Mouse (Mus musculus): ENCODE data around the gene Hectd3. TPM values are rescaled to one million over a fixed set of nuclear protein-coding genes. Genes with fewer than 3 reads are reported as not detected.
A peak's percentile ranks its signal among the peaks of the same experiment; 100 is the strongest.

Hectd3 gene
- total RNA-seq (2022): 10 to 100 TPM; 16.7 to 20.6 (median 17.7) TPM

GRCm38 (mm10) chr4:116995131-116995797 lies at the start of gene Hectd3:
Gene Hectd3 (plus strand): TSS chr4:116995317.
- peak; percentile 71 for DNase-seq (ENCODE audit: low spot score)

- DNase-seq (ENCODE audit: low spot score): no peak
Observed at GRCm38 (mm10) chr4:116951642-116952041, 43.5 kb upstream of the Hectd3 start.

DNA sequence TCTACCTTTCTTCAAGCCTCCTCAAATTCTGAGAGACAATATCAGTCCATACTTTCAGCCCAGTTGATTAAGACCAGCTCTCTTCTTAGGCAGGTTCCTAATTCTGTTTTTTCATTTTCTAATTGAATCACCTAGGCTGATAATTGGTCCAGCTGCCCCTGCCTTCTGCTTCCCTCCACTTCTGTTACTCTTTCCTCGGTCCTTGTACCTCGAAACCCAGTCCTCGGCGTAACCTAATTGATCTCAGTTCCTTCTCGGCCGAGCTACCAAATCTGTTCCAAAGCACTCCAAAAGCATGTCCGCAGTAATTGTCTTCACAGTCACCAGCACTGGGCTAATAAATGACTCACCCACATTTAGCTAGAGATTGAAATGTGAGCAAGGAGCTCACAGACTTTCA lies 40.2 kb upstream of the Hectd3 start:
- DNase-seq (ENCODE audit: low spot score): no peak

DNA sequence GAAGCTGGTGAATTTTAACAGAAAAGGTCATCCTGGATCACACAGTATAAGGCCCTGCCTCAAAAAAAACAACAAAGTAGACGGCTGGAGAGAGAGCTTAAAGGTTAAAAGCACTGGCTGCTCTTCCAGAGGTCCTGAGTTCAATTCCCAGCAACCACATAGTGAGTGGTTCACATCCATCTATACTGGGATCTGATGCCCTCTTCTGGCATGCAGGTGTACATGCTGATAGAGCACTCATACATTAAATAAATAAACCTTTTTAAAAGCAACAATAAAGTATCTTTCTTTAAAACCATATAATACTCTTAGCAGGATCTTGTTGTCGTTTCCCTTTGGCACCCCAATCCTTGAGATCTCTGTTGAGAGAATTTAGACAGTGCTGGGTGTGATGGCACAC lies 18.6 kb upstream of the Hectd3 start:
- DNase-seq (ENCODE audit: low spot score): no peak

GRCm38 (mm10) chr4:116985681-116986080 lies 9.4 kb upstream of the Hectd3 start:
- no peak for DNase-seq (ENCODE audit: low spot score)

GRCm38 (mm10) chr4:116986400-116987121 lies 8.6 kb upstream of the Hectd3 start:
- peak; percentile 41 for DNase-seq (ENCODE audit: low spot score)

DNA sequence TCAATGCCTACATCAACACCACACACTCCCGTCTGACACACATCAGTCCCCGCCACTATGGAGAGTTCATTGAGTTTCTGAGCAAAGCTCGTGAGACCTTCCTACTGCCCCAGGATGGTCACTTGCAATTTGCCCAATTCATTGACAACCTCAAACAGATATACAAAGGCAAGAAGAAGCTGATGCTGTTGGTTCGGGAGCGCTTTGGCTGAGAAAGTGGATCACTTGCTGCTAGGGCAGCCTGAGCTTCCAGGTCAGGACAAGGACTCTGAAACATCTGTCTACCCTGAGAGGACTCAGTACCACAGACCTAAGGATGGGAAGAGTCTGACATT lies 8.0 kb upstream of the Hectd3 start:
- DNase-seq (ENCODE audit: low spot score): no peak

DNA sequence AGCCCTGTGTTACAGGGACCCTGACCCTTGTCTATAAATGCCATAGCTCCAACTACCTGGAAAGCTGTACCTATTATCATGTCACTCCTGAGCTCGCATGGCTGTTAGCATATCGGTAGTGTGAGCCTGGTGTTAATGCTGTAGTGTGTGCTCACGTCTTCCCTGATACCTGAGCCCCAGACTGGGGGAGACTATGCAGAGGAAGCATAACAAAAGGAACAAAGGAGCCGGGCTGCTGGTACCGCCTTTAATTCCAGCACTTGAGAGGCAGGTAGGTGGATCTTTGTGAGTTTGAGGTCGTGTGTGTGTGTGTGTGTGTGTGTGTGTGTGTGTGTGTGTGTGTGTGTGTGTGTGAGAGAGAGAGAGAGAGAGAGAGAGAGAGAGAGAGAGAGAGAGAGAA lies 5.4 kb upstream of the Hectd3 start:
- DNase-seq (ENCODE audit: low spot score): no peak

- peak; percentile 76 for DNase-seq (ENCODE audit: low spot score)
Observed at GRCm38 (mm10) chr4:116991366-116991765, 3.8 kb upstream of the Hectd3 start.

DNA sequence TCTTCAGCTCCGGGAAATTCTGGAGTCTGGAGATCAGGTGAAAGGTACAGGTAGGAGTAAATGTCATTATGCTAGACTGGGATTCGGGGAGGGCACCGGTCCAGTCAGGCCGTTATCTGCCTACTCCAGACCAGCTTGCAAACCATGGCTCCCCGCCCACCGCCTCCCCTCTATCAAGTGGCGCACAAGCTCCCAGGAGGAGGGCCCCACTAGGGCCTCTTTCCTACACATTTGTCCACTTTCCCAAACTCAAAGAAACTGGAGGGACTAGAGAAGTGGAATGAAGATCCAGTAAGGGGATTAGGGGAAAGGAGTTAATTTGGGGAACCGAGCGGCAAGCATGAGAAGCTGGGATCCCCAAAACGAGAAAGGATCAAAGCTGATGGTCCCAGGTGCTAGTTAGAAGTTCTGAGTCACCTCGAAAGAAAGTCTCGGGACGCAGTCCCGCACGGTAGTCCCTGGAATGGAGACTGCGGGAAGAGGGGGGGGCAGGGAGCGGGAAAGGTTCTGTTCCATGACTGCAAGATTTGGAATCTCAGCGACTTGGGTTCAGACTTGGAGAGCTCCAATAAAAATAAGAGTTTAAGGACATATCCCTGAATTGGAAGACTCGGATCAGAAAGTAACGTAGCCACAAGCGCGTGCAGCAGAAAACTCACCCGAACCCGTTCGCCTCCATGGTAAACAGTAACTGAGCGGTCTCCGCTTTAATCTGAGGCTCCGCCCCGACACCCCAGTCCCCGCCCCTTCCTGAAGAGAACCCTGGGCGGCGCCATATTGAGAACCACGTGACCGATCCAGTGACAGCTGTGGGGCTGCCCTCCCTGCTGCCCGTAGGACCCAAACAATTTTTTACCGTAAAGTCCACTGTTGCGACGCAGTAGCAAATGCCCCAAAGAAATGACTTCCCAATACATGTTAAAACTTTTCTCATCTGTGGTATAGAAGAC lies 1.2 kb upstream of the Hectd3 start, which contains the start of gene Urod:
Urod (minus strand) TSS at position 742 of the 950 bp plus-strand sequence.
- peak; percentile 96 for DNase-seq (ENCODE audit: low spot score)

- DNase-seq (ENCODE audit: low spot score): peak; percentile 28
Observed at GRCm38 (mm10) chr4:116995798-116996135, 650 bp downstream of the Hectd3 start.

DNA sequence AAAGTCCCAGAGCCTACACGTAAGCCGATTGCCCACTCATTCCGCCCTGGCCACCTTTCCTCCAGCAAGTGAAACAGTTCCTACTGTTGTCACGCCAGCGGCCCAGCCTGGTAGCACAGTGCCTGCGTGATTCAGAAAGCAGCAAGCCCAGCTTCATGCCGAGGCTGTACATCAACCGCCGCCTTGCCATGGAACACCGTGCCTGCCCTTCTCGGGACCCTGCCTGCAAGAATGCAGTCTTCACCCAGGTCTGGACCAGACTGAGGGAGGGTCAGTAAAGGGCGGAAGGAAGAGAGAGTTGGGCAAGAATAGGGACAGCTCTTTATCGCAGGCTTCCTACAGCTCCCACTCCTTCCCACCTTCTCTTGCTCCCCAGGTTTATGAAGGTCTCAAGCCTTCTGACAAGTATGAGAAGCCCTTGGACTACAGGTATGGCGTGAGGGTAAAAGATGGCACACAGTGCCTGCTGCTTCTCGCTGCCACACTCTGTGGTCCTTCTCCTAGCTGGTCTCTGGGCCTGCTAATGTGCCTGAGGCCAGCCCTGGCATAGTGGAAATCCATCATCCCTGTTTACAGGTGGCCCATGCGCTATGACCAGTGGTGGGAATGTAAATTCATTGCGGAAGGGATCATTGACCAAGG lies 4.5 kb downstream of the Hectd3 start:
- no peak for DNase-seq (ENCODE audit: low spot score)

DNA sequence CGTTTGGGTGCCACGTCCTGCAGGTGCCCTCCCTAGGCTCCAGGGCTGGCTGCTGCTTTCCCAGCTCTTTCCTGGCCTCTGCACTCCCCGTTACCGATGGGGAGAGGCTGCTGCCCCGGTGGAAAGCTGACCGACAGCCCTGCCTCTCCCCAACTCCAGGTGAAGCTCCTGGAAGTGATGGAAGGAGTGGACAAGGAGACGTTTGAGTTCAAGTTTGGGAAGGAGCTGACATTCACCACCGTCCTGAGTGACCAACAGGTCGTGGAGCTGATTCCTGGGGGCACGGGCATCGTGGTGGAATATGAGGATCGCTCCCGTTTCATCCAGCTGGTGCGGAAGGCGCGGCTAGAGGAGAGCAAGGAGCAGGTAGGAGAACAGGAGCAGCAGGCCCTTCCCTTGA lies 6.8 kb downstream of the Hectd3 start:
- DNase-seq (ENCODE audit: low spot score): no peak

DNA sequence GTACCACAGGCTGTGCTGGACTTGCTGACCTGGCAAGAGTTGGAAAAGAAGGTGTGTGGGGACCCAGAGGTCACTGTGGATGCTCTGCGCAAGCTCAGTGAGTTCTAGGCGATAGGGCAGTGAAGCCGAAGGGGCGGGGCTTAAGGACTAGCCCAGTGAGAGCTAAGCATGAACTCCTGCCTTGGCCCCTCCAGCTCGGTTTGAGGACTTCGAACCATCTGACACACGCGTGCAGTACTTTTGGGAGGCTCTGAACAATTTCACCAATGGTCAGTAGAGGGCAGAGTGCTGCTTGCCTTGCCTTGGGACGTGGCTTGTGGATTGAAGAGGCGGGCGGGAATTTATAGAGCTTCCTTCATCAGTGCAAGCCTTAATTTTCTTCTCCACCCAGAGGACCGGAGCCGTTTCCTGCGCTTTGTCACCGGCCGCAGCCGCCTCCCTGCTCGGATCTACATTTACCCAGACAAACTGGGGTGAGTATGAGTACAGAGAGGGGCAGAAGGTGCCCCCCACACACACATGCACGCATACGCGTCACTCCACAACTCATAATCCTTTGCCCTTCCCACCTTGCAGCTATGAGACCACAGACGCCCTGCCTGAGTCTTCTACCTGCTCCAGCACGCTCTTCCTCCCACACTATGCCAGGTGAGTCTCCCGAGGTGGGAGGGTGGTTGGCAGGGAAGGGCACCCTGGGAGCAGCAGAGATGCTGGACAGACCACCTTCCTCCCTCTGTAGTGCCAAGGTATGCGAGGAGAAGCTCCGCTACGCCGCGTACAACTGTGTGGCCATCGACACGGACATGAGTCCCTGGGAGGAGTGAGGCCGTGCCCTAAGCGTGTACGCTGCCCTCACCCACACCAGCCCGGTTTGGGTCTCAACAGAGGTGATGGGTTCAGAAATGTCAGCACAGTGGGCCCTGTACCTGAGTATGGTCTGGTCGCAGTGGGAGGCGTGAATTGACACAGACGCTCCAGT lies 7.7 kb downstream of the Hectd3 start:
- DNase-seq (ENCODE audit: low spot score): peak; percentile 68

GRCm38 (mm10) chr4:117004649-117005048 lies 9.5 kb downstream of the Hectd3 start:
- no peak for DNase-seq (ENCODE audit: low spot score)

DNA sequence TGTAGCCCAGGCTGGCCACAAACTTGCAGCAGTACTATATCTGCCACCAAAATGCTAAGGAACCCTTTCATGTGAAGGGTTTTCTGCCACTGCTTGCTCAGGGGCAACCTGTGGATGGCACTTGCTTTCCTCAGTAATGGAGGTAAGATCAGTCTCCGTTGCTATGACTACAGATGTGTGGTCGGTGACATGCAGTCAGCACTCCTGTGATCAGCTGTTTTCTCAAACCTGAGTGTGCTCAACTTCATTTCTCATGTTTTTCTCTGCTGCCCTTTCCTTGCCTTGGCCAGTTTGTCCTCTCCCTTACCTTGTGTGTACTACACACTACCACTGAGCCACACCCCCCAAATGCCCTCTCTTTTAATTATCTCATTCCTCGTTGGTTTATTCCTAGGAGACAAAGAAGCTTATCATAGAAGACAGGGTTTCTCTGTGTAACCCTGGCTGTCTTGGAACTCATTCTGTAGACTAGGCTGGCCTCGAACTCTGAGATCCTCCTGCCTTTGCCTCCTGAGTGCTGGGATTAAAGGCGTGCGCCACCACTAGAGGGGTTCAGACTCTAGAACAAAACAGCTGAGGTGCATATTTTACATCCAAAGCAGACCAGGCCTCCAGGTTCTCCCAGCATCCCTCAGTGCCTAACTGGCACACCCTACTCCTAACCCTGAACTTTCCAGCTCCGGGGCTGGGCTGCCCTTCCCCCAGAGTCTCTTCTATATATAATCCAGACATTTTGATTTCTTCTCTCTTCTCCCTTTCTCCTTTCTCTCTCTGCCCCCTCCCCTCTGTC lies 10.7 kb downstream of the Hectd3 start:
- no peak for DNase-seq (ENCODE audit: low spot score)

GRCm38 (mm10) chr4:117007058-117007457 lies 11.9 kb downstream of the Hectd3 start:
- no peak for DNase-seq (ENCODE audit: low spot score)

- DNase-seq (ENCODE audit: low spot score): no peak
Observed at GRCm38 (mm10) chr4:117010231-117010630, 15.1 kb downstream of the Hectd3 start.

DNA sequence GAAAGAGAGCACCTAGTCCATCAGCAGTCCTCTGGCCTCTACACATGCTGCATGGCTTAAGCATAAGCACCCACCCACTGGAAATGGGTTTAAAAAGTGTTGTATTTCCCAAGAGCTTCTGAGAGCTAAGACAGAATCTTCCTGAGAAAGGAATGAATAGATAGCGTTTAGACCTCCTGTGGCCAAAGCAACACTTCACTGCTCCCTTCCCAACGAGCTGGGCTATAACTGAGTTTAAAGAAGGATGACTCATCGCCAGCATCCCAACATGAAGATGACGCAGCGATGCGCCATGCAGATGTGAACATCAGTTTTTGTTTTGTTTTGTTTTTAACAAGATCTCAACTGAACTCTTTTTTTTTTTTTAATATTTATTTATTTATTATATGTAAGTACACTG lies 18.5 kb downstream of the Hectd3 start:
- DNase-seq (ENCODE audit: low spot score): no peak

GRCm38 (mm10) chr4:117014901-117015415 lies 19.8 kb downstream of the Hectd3 start:
- DNase-seq (ENCODE audit: low spot score): no peak

All from heart, adult 8-10 months (tissue).